Mouse (Mus musculus): Measurements from ENCODE around the gene Pcbd1.

GRCm38 (mm10) chr10:61064635-61065034 lies 24.5 kb upstream of the Pcbd1 start:
- TF ChIP-seq POLR2A (IDR thresholded peaks at IDR 0.05; ENCODE audit: extremely low read depth, insufficient read depth, low read length) (no peak), CTCF (IDR thresholded peaks at IDR 0.05; ENCODE audit: extremely low read depth, insufficient read depth, low read length) (no peak)
